Mouse (Mus musculus): ENCODE data around the gene Tmem108. TPM values are rescaled to one million over a fixed set of nuclear protein-coding genes. Genes with fewer than 3 reads are reported as not detected.

The Tmem108 gene
- polyA plus RNA-seq, 1 experiment from 2014 or later = 1.2 TPM

DNA sequence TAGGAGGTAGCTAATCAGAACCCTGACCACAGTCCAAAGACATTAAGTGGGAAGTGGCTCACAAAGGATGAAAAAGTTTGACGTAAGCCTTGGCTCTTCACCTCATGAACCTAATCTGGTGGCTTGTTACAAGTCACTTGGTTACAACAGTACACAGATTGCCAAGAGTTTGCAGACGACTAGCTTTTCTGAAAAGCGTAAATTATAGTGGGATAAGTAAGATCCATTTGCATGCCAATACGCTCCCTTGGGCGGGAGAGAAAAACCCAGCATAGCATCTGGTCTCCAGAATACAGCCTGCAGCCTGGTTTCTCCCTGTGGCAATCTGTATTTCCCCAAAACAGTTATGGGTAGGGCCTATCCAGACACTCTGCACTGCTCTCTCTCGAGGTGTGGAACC, 74.5 kb downstream of the Tmem108 start:
- no peak overlapping the region for H3K4me2 ChIP-seq (ENCODE audit: low read depth, low read length)
- no peaks in the 10 kb centered on the region for H3K9me3 ChIP-seq (ENCODE audit: low read length)
- H3K36me3 ChIP-seq (replicated peaks; ENCODE audit: insufficient read depth, low read length) = no peaks in the 10 kb centered on the region
- H3K9ac ChIP-seq (replicated peaks) = no peak overlapping the region
- DNase-seq = no peak
- H3K4me3 ChIP-seq (ENCODE audit: low read depth, low read length) = no peak overlapping the region
- no peak for ATAC-seq
- TF ChIP-seq CTCF (IDR thresholded peaks at IDR 0.05; ENCODE audit: low read depth) (no peak), EP300 (IDR thresholded peaks at IDR 0.05; ENCODE audit: low read depth) (no peak)
- WGBS (ENCODE audit: insufficient replicate concordance) = 65% methylated on average over 6 of the region's 6 CpGs
- H3K27ac ChIP-seq (ENCODE audit: low read depth) = no peak overlapping the region
- peaks cover 3% of the 10 kb centered on the region; the same call in 1 of the 2 replicates for H3K4me1 ChIP-seq (ENCODE audit: insufficient read depth)
- no peaks in the 10 kb centered on the region for H3K27me3 ChIP-seq (ENCODE audit: insufficient read depth, low read length)

DNA sequence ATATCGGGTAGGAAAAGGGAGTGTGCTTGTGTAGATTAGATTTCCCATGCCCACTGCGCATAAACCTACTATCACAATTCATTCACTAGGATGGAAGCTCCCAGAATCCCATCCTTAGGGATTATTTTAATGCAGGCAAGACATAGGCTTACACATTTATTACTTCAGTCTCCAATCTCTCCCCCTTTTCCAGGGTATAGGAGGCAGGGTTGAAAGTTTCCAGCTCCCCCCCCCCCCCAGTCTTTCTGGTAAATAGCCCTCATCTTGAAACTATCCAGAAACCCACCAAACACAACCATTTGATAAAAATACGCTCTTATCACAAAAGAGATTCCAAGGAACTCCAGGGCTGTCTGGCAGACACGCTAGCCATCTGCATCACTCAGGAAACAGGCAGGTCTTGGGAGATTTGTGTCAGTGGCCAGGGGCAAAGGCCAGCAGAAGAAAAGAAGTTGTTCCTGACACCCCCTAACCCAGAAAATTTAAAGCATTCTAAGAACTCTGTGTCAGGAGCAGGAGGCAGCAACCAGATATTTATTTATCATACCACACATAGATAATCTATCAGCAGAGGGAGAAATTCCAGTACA, 79.8 kb downstream of the Tmem108 start:
- WGBS (ENCODE audit: insufficient replicate concordance) = 60% methylated on average over 4 of the region's 4 CpGs
- Histone ChIP-seq H3K27me3 (ENCODE audit: insufficient read depth, low read length) (no peaks in the 10 kb centered on the region), H3K4me3 (ENCODE audit: low read depth, low read length) (no peak overlapping the region), H3K9me3 (ENCODE audit: low read length) (no peaks in the 10 kb centered on the region), H3K27ac (ENCODE audit: low read depth) (no peak overlapping the region), H3K36me3 (replicated peaks; ENCODE audit: insufficient read depth, low read length) (no peaks in the 10 kb centered on the region), H3K4me1 (ENCODE audit: insufficient read depth) (no peaks in the 10 kb centered on the region), H3K4me2 (ENCODE audit: low read depth, low read length) (no peak overlapping the region), H3K9ac (replicated peaks) (no peak overlapping the region)
- DNase-seq (no peak), ATAC-seq (no peak)
- no peak for TF ChIP-seq EP300 (IDR thresholded peaks at IDR 0.05; ENCODE audit: low read depth)
- TF ChIP-seq CTCF (IDR thresholded peaks at IDR 0.05; ENCODE audit: low read depth) = no peak

DNA sequence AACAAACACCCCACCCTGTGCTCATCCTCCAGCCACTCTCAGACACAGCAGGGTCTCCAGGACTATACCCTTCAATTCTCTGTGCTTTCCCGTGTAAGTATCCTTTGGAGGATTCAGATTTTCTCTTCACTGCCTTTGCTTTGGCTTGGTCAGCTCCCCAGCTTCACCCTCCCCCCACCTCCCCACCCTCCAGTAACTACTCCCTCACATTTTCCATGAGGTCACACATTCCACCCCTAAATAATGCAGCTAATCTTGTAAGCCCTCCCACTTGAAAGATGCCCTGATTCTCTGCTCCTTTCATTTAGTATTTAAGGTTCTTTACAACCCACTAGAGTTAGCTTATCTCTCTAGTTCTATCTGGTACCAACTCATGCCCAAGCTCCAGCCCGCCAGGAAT, 82.4 kb downstream of the Tmem108 start:
- Histone ChIP-seq H3K9me3 (ENCODE audit: low read length) (no peaks in the 10 kb centered on the region), H3K27me3 (ENCODE audit: insufficient read depth, low read length) (no peaks in the 10 kb centered on the region), H3K4me1 (ENCODE audit: insufficient read depth) (no peaks in the 10 kb centered on the region), H3K4me3 (ENCODE audit: low read depth, low read length) (no peak overlapping the region), H3K27ac (ENCODE audit: low read depth) (no peak overlapping the region), H3K9ac (replicated peaks) (no peak overlapping the region), H3K4me2 (ENCODE audit: low read depth, low read length) (no peak overlapping the region), H3K36me3 (replicated peaks; ENCODE audit: insufficient read depth, low read length) (no peaks in the 10 kb centered on the region)
- TF ChIP-seq EP300 (IDR thresholded peaks at IDR 0.05; ENCODE audit: low read depth) (no peak), CTCF (IDR thresholded peaks at IDR 0.05; ENCODE audit: low read depth) (no peak)
- DNase-seq = no peak
- WGBS (ENCODE audit: insufficient replicate concordance) = 43% methylated on average over 2 of the region's 2 CpGs
- ATAC-seq = no peak

DNA sequence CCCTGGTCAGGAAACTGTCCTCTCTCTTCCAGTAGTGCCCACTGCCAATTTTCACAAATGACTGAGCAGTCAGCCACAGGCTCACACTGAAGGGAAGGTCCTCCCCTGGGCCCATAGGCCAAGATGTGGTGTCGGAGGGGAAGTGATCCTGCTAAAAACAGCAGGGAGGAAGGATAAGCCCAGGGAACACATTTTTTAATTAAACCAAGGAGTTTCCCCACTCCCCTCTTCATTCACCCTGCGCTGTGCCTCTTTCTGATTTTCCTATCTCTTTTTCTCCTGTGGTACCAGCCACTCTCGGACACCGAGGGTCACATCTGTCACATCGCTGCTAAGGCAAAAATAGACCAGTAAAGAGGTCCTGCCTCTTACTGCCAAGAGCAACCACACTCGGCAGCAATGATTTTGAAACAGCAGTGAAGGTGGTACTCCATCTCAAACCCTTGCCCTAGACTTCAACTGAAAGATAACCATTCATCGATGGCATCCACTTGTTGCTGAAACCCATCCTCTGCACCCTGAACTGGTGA, 83.0 kb downstream of the Tmem108 start:
- ATAC-seq (no peak), DNase-seq (no peak)
- Histone ChIP-seq H3K4me1 (ENCODE audit: insufficient read depth) (no peaks in the 10 kb centered on the region), H3K4me2 (ENCODE audit: low read depth, low read length) (no peak overlapping the region), H3K27me3 (ENCODE audit: insufficient read depth, low read length) (no peaks in the 10 kb centered on the region), H3K4me3 (ENCODE audit: low read depth, low read length) (no peak overlapping the region), H3K9ac (replicated peaks) (no peak overlapping the region), H3K36me3 (replicated peaks; ENCODE audit: insufficient read depth, low read length) (no peaks in the 10 kb centered on the region), H3K9me3 (ENCODE audit: low read length) (no peaks in the 10 kb centered on the region), H3K27ac (ENCODE audit: low read depth) (no peak overlapping the region)
- WGBS (ENCODE audit: insufficient replicate concordance) = 67% methylated on average over 7 of the region's 7 CpGs
- TF ChIP-seq CTCF (IDR thresholded peaks at IDR 0.05; ENCODE audit: low read depth) (no peak), EP300 (IDR thresholded peaks at IDR 0.05; ENCODE audit: low read depth) (no peak)

DNA sequence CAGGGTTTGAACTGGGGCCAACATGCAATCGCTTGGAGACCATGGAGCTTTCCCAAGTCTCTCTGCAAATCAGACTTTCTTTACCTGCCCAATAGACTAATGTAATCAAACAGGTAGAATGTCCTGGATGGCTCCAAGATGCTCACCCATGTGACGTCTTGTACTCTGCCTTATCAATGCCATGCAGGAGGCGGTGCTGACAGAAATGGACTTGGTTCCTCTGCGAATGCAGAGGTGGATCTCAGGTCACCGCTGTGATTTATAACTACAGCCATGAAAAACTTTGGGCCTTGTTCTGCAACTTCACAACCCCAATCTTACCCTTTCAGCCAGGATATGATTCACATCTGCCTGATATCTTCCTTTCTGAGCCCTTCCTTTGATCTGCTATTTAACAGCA, 83.8 kb downstream of the Tmem108 start:
- Histone ChIP-seq H3K27me3 (ENCODE audit: insufficient read depth, low read length) (no peaks in the 10 kb centered on the region), H3K4me3 (ENCODE audit: low read depth, low read length) (no peak overlapping the region), H3K4me1 (ENCODE audit: insufficient read depth) (no peaks in the 10 kb centered on the region), H3K9ac (replicated peaks) (no peak overlapping the region), H3K36me3 (replicated peaks; ENCODE audit: insufficient read depth, low read length) (no peaks in the 10 kb centered on the region), H3K9me3 (ENCODE audit: low read length) (no peaks in the 10 kb centered on the region), H3K27ac (ENCODE audit: low read depth) (no peak overlapping the region), H3K4me2 (ENCODE audit: low read depth, low read length) (no peak overlapping the region)
- ATAC-seq (no peak), DNase-seq (no peak)
- WGBS (ENCODE audit: insufficient replicate concordance) = 71% methylated on average over 5 of the region's 5 CpGs
- TF ChIP-seq CTCF (IDR thresholded peaks at IDR 0.05; ENCODE audit: low read depth) (no peak), EP300 (IDR thresholded peaks at IDR 0.05; ENCODE audit: low read depth) (no peak)

DNA sequence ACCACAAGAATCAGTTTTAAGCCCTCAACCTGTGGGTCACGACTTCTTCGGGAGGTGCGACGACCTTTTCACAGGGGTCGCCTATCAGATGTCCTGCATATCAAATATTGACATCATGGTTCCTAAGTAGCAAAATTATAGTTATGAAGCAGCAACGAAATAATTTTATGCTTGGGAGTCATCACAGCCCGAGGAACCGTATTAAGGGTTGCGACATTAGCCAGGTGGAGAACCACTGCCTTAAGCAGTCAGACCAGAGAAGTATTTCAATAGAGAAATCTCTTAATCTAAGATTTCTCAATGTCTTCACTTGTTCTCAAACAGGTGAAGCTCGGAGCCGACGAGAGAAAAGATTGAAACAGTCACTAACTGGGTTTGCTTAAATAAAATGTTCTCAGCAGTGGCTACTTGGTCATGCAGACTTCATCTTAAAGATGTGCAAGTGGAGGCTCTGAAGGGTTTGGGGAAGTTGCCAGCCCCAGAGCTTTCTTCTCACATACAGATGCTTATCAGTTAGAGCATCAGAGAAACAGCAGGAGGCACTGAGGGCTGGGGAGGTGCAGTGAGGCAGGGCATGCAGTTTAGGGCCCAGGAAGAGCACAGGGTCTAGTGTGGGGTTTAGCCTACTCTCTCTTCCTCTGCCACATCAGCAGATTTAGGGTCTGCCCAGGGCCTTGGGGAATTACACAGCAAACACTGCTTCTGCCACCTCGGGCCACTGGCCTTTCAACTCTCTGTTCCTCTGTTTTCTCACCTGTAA, 85.7 kb downstream of the Tmem108 start:
- TF ChIP-seq EP300 (IDR thresholded peaks at IDR 0.05; ENCODE audit: low read depth) (no peak), CTCF (IDR thresholded peaks at IDR 0.05; ENCODE audit: low read depth) (no peak)
- DNase-seq = no peak

More for the DNA sequence above, 85.7 kb downstream of the Tmem108 start:
- Histone ChIP-seq H3K36me3 (replicated peaks; ENCODE audit: insufficient read depth, low read length) (no peaks in the 10 kb centered on the region), H3K9ac (replicated peaks) (no peak overlapping the region), H3K9me3 (ENCODE audit: low read length) (peaks cover 2% of the 10 kb centered on the region; the same call in 1 of the 2 replicates), H3K4me2 (ENCODE audit: low read depth, low read length) (no peak overlapping the region), H3K4me1 (ENCODE audit: insufficient read depth) (no peaks in the 10 kb centered on the region), H3K27me3 (ENCODE audit: insufficient read depth, low read length) (no peaks in the 10 kb centered on the region), H3K27ac (ENCODE audit: low read depth) (no peak overlapping the region), H3K4me3 (ENCODE audit: low read depth, low read length) (no peak overlapping the region)
- ATAC-seq = no peak
- 71% methylated on average over 13 of the region's 13 CpGs for WGBS (ENCODE audit: insufficient replicate concordance)

All from liver, postnatal 0 days (tissue).